Mouse (Mus musculus) megakaryocyte, embryonic 14.5 days (primary cell): ENCODE data around the gene Fcgr2b.

Experiments used
- FLI1 ChIP-seq: IDR thresholded peaks from 2 replicates; pipeline ENCODE4 v1.6.1; 2012; ENCODE audit warnings: low read length, inconsistent platforms, mixed read lengths
- GATA1 ChIP-seq: IDR thresholded peaks from 3 replicates; pipeline ENCODE4 v1.6.1; 2012; ENCODE audit warnings: mixed read lengths, low read length, inconsistent platforms, borderline replicate concordance

DNA sequence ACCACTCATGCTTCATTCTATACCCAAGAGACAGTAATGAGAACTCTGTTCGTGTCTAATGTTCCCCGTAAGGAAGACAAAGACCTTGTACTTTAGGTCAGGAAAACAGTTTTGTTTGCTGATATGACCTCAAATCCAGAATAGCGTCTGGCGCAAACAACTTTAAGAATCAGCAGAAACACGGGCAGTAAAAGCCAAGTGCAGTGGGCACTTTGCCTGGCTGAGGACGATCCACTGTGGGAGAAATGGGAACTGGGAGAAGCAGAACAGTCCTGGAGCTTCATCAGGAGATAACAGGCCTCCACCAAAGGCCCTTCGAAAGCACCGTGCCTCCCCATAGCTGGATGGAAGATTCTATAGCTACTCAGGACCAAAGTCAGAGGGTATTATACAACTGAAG, 2.2 kb downstream of the Fcgr2b start:
- TF ChIP-seq FLI1 (no peak), GATA1 (no peak)
